Mouse (Mus musculus) heart, adult 8-10 months (tissue): ENCODE results near the gene Nipal1. TPM values are rescaled to one million over a fixed set of nuclear protein-coding genes. Genes with fewer than 3 reads are reported as not detected.
A peak's percentile ranks its signal among the peaks of the same experiment; 100 is the strongest.

Experiments
- DNase-seq: peaks from one replicate; pipeline ENCODE4 v3.0.0; 2022; ENCODE audit warnings: low spot score
- total RNA-seq, 4 experiments: library from RNA; stranded (reverse); gene quantifications; 2 replicates each; pipeline ENCODE4 v1.2.4; 2022

Gene Nipal1
- total RNA-seq, 4 experiments from 2014 or later, result not detected

- DNase-seq, result peak; percentile 20
Measured at GRCm38 (mm10) chr5:72665281-72665680, 17.7 kb downstream of the Nipal1 start.

DNA sequence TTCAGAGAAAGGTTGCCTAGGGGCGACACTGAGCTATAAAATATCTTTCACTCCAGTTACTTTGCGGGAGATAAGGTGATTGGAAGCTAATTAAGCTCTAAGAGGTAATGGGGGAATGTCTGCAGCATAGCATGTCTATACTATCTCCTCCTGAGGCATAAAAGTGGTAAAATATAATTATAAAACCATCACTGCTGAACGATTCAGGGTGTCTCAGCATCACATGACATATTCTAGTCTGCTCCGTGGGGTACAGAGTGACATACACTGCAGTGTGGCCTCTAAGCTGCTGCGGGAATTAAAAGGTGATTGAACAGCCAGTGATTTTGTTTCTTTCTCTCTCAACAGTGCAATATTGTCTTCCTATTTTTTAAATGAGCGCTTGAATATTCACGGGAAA lies 18.8 kb downstream of the Nipal1 start:
- DNase-seq, result no peak

- no peak for DNase-seq
Measured at GRCm38 (mm10) chr5:72668351-72668750, 20.8 kb downstream of the Nipal1 start.

- no peak for DNase-seq
Measured at GRCm38 (mm10) chr5:72671017-72671699, 23.6 kb downstream of the Nipal1 start.

DNA sequence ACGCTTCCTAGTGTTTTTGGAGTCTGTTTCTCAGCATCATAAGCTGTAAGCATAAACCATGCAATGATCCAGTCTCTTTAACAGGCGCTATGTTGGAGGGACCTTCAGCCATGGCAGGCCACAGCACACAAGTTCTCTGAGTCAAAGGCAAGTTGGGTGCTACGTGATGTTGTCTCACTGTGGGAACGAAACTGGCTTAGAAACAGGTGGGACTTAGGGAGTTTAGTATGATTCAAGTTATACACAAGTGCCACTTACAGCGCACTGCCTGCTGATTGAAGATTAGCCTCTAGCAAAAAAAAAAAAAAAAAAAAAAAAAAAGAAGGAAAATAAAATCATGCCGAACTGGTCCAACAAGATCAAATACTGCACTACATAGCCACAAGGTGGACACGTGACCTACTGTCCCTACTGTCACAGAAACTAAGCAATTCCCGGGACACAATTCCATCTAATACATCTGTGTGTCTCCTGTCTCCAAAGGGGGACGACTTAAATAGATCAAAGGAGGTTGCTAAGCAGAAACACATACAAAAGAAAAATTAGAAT lies 27.5 kb downstream of the Nipal1 start:
- no peak for DNase-seq

- no peak for DNase-seq
Measured at GRCm38 (mm10) chr5:72681451-72681850, 33.9 kb downstream of the Nipal1 start.

DNA sequence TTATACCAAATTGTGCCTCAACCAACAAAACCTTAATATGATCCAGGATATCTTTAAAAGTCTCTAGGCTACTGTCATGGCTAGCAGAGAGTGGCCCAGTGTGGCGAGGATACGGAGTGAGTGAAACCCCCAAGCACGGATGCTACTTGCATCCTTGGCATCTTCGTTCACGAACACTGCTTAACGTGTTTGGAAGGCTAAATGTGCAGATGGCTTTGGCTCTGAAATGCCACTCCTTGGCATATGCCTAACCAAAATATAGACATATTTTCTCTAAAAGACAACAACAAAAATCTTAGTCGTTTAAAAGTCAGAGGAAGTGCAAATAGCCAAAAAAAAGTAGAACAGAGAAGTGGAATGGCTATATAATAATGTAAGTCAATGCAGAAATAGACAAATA lies 42.0 kb downstream of the Nipal1 start:
- DNase-seq, result no peak

DNA sequence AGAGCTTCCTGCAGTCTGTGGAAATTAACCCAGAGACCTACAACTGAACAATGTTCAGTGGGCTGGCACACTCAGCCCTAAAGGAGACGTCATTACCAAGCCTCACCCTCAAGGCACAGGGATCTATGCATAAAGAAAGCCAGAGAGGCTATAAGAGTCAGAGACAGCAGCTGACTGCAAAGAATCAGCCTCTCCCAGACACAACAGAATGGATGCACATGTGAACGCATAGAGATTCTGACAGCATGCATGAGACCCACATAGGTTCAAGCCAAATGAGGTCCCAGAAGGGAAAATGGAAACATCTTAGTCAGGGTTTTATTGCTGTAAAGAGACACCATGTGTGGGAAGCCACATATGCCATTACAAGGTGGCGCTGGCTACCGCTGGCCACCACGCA lies 42.9 kb downstream of the Nipal1 start:
- no peak for DNase-seq

DNA sequence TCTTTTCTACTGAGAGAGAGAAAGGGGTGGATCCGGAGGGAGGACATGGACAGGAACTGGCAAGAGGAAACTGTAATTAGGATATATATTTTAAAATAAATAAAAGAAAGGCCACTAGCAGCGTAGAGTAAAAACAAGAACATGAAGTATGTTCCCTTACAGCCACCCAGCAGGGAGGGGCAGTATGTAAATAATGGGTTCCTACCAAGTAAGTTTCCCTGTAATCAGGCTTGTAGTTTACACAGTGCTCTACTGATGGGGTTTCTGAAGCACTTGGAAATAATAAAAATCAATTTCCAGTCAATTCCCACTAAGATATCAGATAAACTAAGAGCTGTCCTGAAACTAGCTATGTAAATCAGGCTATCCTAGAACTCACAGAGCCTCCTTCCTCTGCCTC lies 47.1 kb downstream of the Nipal1 start:
- DNase-seq, result no peak

DNA sequence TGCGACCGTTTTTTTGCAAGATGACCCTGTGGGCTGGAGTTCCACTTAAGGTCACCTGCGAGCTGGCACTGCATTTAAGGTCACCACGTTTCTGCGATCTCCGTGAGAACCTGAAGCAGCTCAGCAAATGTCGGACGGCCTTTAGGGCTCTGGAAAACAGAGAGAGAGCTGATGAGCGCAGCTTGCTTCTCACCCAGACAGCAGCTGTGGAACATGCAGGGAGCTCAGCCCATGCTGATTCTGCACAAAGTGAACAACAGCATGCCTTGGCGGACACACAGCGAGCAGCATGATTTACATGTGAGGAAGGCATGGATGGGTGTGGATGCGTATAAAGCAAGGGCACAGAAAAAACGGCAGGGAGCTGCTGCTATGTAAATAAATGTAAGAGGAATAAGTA lies 48.9 kb downstream of the Nipal1 start:
- DNase-seq, result no peak

- no peak for DNase-seq
Measured at GRCm38 (mm10) chr5:72698343-72698742, 50.7 kb downstream of the Nipal1 start.

GRCm38 (mm10) chr5:72698818-72699499 lies 51.4 kb downstream of the Nipal1 start:
- DNase-seq, result no peak

DNA sequence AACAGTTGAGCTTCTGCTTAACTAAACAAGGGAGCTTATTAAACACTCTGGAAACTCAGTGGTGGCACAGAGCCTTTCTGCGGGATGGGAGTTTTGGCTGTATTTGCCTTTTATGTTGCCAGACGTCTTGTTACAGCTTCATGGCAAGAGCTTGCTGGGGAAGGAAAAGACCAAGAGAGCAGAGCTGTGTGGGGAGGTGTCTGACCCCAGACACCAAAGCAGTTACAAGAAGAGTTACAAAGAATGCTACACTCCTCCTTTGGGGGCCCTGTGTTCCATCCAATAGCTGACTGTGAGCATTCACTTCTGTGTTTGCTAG lies 51.9 kb downstream of the Nipal1 start:
- no peak for DNase-seq

DNA sequence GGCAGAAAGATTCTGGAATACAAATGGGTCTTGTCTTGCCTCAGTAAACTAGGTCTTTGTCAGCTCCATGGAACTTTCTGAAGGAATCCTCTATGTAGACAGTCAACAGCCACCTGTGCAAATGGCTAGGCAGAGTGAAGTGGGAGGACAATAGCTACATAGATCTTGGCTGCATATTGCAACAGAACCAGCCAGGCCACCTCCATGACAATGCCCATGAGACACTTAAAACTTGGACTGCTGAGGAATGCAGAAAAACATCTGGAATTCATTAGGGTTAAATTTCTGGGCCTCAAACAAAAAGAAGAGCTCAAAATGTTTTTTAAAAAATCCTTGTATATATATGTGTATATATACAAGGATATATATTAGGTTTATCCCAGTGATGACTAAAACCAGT lies 54.6 kb downstream of the Nipal1 start:
- no peak for DNase-seq

DNA sequence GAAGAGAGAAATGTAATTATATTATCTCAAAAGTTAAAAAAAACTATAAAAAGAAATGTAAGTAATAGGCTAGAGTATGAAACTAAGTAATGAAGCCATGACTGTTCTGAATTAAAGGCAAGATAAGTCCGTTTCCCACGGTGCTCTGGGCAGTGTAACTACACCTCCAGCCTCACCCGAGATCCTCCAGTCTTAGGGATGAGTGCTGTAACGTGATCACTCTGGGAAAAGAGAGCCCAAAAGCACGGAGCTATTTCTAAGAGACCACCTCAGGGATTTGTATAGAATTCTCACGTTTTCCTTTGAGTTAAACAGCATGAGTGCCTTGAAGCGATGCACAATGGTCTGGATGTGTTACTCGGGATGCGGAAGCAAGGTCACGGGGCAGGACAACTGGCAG lies 58.5 kb downstream of the Nipal1 start:
- no peak for DNase-seq

- no peak for DNase-seq
Measured at GRCm38 (mm10) chr5:72706722-72707121, 59.1 kb downstream of the Nipal1 start.

- no peak for DNase-seq
Measured at GRCm38 (mm10) chr5:72709451-72709850, 61.9 kb downstream of the Nipal1 start.

DNA sequence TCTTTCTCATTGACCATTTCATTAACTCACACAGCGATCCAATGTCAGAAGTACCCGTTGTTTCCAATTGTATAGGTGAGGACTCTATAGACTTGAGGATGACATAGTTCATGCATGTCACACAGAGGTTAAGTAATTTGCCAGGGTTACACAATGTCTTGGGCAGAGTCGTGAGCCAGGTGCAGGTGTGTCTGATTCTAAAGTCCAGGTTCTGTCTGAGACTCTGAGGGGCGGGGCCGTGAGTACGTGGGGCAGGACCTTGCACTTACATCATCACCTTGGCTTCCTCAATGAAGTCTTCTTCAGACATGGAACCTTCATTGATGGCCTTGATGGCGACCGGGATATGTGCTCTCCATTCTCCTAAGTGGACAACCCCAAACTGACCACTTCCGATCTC lies 62.4 kb downstream of the Nipal1 start:
- no peak for DNase-seq

GRCm38 (mm10) chr5:72710572-72711278 lies 63.1 kb downstream of the Nipal1 start:
- DNase-seq, result peak; percentile 41

GRCm38 (mm10) chr5:72720587-72720986 lies 73.0 kb downstream of the Nipal1 start:
- DNase-seq, result no peak
